Mouse (Mus musculus) hindbrain, embryonic 15.5 days (tissue): ENCODE data around the gene Ap5b1. TPM values are rescaled to one million over a fixed set of nuclear protein-coding genes. Genes with fewer than 3 reads are reported as not detected.

Source experiments
- ATAC-seq: fragments of 200-750 bp; cut with Nextera tagmentation; 2 replicates; pipeline ENCODE4 v1.8.0; 2017; ENCODE audit warnings: low read depth, moderate number of reproducible peaks, moderate TSS enrichment; ENCODE audit not compliant: low FRiP score
- H3K27ac ChIP-seq: fragments of 300-500 bp; sonication (generic); replicated peaks from 2 replicates; pipeline ENCODE4 v1.5.1; 2015; ENCODE audit warnings: mild to moderate bottlenecking, inconsistent platforms
- H3K27me3 ChIP-seq: fragments of 300-500 bp; sonication (generic); 2 replicates; pipeline ENCODE4 v1.6.1; 2015; ENCODE audit warnings: control low read depth, inconsistent platforms
- H3K36me3 ChIP-seq: fragments of 300-500 bp; sonication (generic); 2 replicates; pipeline ENCODE4 v1.6.1; 2015; ENCODE audit warnings: control low read depth, inconsistent platforms
- H3K4me1 ChIP-seq: fragments of 300-500 bp; sonication (generic); replicated peaks from 2 replicates; pipeline ENCODE4 v1.6.1; 2015; ENCODE audit warnings: control low read depth, inconsistent platforms
- H3K4me2 ChIP-seq: fragments of 300-500 bp; sonication (generic); 2 replicates; pipeline ENCODE4 v1.6.1; 2015; ENCODE audit warnings: moderate library complexity, mild to moderate bottlenecking, inconsistent platforms
- H3K4me3 ChIP-seq: fragments of 300-500 bp; sonication (generic); 2 replicates; pipeline ENCODE4 v1.5.1; 2015; ENCODE audit warnings: mild to moderate bottlenecking, inconsistent platforms
- H3K9ac ChIP-seq: fragments of 300-500 bp; sonication (generic); 2 replicates; pipeline ENCODE4 v1.6.1; 2015; ENCODE audit warnings: inconsistent platforms
- H3K9me3 ChIP-seq: fragments of 300-500 bp; sonication (generic); 2 replicates; pipeline ENCODE4 v1.6.1; 2016; ENCODE audit warnings: control low read depth, inconsistent platforms
- WGBS: fragments of 180-500 bp; shearing (Covaris S2); methylation state at CpG from one replicate; pipeline ENCODE4 v1.1.7; 2015; 5-methylcytosine and 5-hydroxymethylcytosine counted together
- polyA plus RNA-seq: library from polyadenylated mRNA; unstranded; fragments of >200 nt; fragmentation: Nextera tagmentation; extraction: Ambion mirVana; gene quantifications from 2 replicates; pipeline ENCODE4 v1.2.1, GENCODE M21; 2015

Gene Ap5b1
- polyA plus RNA-seq, 1 experiment from 2014 or later = 3.7 TPM

DNA sequence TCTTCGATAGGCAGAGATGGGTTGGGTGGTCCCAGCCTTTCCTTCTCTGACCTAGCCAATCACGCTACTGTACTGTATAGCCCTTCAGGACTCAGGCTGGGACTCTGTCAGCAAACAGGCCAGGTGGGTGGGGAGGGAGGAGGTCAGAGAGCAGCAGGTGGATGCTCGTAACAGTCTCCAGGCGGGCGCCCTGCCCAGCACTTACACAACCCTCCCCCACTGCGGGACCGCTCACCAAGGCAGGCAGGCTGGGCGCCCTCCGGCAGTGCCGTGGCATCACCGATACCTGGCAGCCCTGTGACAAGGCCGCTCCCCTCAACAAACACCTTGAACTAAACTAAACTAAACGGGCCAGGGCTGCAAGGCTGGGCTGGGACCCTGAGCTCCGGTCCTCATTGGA is 13.6 kb upstream of the Ap5b1 start:
- Histone ChIP-seq H3K27ac (no peak overlapping the region), H3K9me3 (no peaks in the 10 kb centered on the region), H3K36me3 (no peaks in the 10 kb centered on the region), H3K27me3 (peaks cover 32% of the 10 kb centered on the region), H3K9ac (no peak overlapping the region), H3K4me1 (no peaks in the 10 kb centered on the region), H3K4me3 (no peak overlapping the region), H3K4me2 (no peak overlapping the region)
- no peak for ATAC-seq
- 84% methylated on average over 14 of the region's 14 CpGs for WGBS

DNA sequence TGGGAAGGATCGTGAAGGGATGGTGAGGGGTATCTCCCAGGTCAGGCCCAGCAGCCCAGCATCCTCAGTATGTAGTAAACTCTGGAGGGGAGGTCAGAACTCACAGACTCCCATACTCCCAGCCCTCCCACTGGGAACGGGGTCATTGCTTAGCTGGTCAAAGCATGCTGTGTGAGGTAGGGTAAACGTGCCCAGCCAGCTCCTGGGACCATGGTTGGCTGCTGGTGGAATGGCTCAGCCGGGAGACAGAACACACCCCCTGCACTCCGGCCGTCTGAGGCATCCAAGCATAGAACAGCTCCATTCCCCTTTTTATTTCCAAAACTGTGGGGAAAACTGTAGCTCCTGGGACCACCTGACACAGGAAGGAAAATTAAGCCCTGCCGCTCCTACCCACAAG is 9.7 kb upstream of the Ap5b1 start:
- H3K27ac ChIP-seq = no peak overlapping the region
- H3K4me2 ChIP-seq = no peak overlapping the region
- H3K4me3 ChIP-seq = no peak overlapping the region
- no peak overlapping the region for H3K9ac ChIP-seq
- ATAC-seq = no peak
- no peaks in the 10 kb centered on the region for H3K9me3 ChIP-seq
- peaks cover 17% of the 10 kb centered on the region for H3K4me1 ChIP-seq
- peaks cover 72% of the 10 kb centered on the region for H3K27me3 ChIP-seq
- no peaks in the 10 kb centered on the region for H3K36me3 ChIP-seq
- 45% methylated on average over 7 of the region's 7 CpGs for WGBS

DNA sequence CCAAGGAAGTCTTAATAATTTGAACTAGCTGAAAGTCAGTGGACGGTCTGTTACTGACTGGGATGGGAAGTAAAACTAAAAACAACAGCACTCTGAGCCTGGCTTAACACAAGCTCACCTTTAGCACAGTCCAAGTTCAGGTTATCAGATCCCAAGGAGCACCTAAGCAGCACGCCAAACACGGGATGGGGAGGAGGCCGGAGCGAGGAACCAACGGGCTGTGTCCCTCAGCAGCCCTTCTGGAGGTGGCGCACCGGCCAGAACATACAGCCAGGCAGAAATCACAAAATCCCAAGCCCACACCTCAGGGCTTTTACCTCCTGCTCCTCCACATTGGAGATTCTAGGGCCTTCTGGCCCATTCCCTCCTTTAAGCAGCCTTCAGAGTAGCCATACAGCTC is 9.1 kb upstream of the Ap5b1 start:
- no peak for ATAC-seq
- Histone ChIP-seq H3K9me3 (no peaks in the 10 kb centered on the region), H3K4me1 (peaks cover 17% of the 10 kb centered on the region), H3K27ac (no peak overlapping the region), H3K9ac (no peak overlapping the region), H3K4me3 (no peak overlapping the region), H3K36me3 (no peaks in the 10 kb centered on the region), H3K27me3 (peaks cover 78% of the 10 kb centered on the region), H3K4me2 (no peak overlapping the region)
- 67% methylated on average over 8 of the region's 8 CpGs for WGBS

DNA sequence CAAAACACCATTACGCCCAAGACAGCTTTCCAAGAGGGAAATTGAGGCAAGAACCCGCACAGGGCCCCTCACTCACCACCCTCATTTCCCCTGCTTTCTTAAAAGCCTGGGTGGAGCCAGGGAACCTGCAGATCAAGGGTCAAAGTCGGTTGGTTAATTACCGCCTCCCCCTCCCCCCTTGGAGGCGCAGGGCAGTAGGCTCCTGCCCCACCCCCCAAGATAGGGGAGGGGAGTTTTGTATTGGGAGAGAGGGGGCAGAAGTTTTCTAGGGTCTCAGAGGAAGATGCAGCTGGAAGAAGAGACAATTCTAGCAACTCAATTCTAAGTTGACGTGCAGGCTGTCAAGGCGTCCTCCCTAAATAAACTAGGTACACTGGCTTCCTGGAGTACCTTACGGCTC is 8.6 kb upstream of the Ap5b1 start:
- WGBS = 16% methylated on average over 8 of the region's 8 CpGs
- H3K4me3 ChIP-seq = no peak overlapping the region
- ATAC-seq = no peak
- no peak overlapping the region for H3K4me2 ChIP-seq
- H3K27ac ChIP-seq = no peak overlapping the region
- H3K9me3 ChIP-seq = no peaks in the 10 kb centered on the region
- peaks cover 17% of the 10 kb centered on the region for H3K4me1 ChIP-seq
- H3K27me3 ChIP-seq = peaks cover 83% of the 10 kb centered on the region
- H3K9ac ChIP-seq = no peak overlapping the region
- no peaks in the 10 kb centered on the region for H3K36me3 ChIP-seq

DNA sequence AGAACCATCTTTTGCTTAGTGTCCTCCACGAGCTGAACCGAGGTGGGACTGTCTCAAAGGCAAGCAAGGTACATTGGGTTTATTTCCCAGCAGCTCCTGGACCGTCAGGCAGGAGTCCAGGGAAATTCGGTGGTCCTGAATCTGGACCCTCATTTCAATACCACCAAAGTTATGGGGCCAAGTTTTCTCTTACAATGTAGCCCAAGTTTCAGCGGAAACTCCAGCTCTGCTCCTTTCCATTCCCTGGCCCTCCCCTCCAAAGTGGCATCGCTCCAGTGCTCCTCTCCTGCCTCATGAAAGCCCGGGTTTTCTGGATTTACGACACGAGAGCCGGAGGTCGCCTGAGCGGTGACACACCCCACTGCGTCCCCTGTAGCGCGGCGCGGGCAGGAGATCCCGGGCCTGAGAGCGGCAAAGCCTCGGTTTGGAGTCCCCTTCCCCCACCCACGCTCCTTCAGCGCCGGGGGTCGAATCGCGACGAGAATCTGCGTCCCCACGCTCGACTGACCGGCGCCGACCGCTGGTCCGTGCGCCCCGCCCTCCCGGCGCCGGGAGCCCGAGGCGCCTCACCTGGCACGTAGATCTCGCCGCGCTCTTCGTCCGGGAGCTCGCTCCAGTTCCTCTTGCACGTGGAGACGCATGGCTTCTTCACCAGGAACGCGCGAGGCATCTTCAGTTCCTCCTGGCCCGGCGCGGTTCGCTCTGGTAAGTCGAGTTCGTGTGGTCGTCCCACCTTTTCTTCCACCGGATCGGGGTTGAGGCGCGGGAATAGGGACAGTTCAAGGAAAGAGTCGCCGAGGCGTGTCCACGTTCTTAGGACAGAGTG is 8.0 kb upstream of the Ap5b1 start:
- no peaks in the 10 kb centered on the region for H3K36me3 ChIP-seq
- under 1% methylated on average over 69 of the region's 69 CpGs for WGBS
- no peaks in the 10 kb centered on the region for H3K9me3 ChIP-seq
- peak overlapping the region; percentile 42 for H3K4me3 ChIP-seq
- H3K9ac ChIP-seq = peak overlapping the region; percentile 2; the same call in 1 of the 2 replicates
- H3K4me2 ChIP-seq = peak overlapping the region; percentile 88
- no peak overlapping the region for H3K27ac ChIP-seq
- peaks cover 89% of the 10 kb centered on the region for H3K27me3 ChIP-seq
- ATAC-seq = no peak
- peaks cover 17% of the 10 kb centered on the region for H3K4me1 ChIP-seq

DNA sequence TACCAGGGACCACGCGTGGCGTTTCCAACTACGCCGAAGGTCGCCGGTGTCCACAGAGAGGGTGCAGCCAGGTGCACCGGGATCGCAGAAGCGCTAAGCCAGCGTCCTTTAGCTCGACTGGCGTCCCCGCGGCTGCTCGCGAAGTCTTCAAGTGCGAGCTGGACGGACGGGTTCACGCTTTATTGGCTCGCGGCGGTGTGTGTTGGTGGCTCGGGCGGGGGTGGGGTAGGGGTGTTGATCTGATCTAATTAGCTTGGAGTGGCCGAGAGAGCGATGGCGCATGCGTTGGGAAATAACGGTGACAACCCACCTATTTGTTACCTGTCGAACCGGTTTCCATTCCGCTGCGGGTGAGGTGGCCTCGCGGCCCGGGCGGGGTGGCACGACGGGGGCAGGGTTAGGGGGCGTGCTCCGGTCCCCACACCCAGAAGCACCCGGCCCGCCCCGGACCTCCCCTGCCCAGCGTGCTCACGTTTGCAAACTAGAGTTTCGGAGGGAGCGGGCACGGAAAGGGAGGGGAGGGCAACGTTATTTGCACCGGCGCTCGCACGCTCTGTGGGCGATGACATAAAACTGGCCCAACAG is 7.3 kb upstream of the Ap5b1 start, which contains the start of gene Ovol1:
Gene Ovol1 (minus strand): TSS at position 190 of the 585 bp plus-strand sequence.
- under 1% methylated on average over 57 of the region's 57 CpGs for WGBS
- peaks cover 17% of the 10 kb centered on the region for H3K4me1 ChIP-seq
- H3K4me2 ChIP-seq = peak within 1 kb of the TSS; percentile 88
- H3K27ac ChIP-seq = no peak within 1 kb of the TSS
- peak within 1 kb of the TSS; percentile 2; the same call in 1 of the 2 replicates for H3K9ac ChIP-seq
- no peaks in the 10 kb centered on the region for H3K36me3 ChIP-seq
- H3K4me3 ChIP-seq = peak within 1 kb of the TSS; percentile 42
- no peak for ATAC-seq
- H3K9me3 ChIP-seq = no peaks in the 10 kb centered on the region
- H3K27me3 ChIP-seq = peaks cover 90% of the 10 kb centered on the region

DNA sequence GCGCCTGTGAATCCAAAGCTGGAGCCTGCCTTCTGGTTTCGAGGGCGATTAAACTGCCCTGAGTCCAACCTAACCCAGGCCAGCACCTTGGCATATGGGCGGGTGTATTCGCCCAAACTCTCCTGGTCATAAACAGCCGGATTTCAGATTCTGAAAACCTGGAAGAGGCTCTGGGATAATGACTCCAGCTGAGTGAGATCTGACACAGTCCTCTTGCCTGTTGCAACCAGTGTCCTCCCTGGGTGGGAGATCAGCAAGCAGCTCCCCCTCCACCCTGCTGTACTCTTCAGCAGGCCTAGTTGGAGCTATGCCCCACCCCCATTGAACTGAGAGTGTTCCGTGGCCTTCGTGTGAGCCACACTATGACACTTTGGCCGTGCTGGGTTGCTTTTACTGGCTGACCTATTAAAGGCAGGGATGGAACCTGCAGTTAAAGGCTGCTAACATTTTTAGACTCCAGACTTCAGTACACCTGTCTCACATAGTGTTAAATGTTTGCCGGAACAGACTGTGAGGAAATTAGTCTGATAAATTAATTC is 6.5 kb upstream of the Ap5b1 start:
- 25% methylated on average over 10 of the region's 10 CpGs for WGBS
- Histone ChIP-seq H3K27ac (no peak overlapping the region), H3K4me2 (peak overlapping the region; percentile 88), H3K9ac (no peak overlapping the region), H3K27me3 (peaks cover 94% of the 10 kb centered on the region), H3K4me3 (peak overlapping the region; percentile 42), H3K9me3 (no peaks in the 10 kb centered on the region), H3K4me1 (peaks cover 17% of the 10 kb centered on the region), H3K36me3 (no peaks in the 10 kb centered on the region)
- no peak for ATAC-seq

DNA sequence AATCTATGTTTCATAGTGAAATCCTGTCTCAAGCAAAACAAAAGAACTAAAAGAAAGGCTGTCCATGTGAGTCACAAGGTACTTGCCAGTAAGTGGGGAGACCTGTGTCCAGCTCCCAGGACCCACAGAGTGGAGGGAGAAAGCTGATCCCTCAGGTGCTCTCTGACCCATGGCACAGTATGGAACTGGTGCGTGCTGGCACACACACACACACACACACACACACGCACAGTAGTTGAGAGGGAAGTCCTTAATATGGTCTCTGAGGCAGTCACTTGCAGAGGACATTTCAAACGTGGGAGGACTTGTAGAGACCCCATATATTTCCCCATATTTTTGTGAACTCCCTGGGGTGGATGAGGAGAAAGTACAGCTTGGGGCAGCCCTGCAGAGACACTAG is 5.9 kb upstream of the Ap5b1 start:
- Histone ChIP-seq H3K9me3 (no peaks in the 10 kb centered on the region), H3K36me3 (no peaks in the 10 kb centered on the region), H3K4me3 (no peak overlapping the region), H3K4me2 (no peak overlapping the region), H3K9ac (no peak overlapping the region), H3K27me3 (peaks cover 90% of the 10 kb centered on the region), H3K27ac (no peak overlapping the region), H3K4me1 (peaks cover 19% of the 10 kb centered on the region)
- ATAC-seq = no peak
- WGBS = 62% methylated on average over 3 of the region's 3 CpGs

DNA sequence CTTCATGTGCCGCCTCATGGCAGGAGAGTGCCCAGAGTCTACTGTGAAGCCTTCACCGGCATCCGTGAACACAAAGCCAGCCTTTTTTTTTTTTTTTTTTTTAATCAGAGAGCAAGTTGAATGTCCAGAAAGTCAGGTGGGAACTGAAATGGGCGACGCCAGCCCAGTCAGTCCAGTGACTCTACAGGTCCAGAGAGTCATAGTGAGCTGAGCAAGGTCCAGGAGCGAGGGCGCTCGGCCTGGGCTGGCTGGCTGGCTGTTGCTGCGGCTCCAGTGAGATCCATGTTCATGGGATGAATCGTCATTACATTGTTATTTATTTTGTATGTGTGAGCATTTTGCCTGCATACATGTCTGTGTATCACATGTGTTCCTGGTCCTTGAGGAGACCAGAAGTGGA is 5.0 kb upstream of the Ap5b1 start:
- peaks cover 81% of the 10 kb centered on the region for H3K27me3 ChIP-seq

DNA sequence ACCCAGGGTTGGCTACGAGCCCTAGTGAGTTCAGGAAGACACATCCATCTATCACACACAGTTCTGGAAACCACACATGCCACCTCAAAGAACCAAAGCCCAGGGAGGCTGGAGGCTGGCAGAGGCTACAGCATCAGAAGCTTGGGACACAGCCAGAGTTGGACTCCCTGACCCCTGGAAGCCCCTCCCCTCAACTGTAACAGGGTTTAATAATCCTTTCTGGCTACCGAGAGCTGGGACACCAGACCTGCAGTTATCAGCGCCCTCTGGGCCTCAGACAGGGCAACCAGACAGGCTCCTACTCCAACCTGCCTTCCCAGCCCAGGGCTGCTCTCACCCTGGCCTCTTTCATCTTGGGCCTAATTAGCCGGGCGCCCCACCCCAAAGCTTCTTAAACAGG is 1.5 kb upstream of the Ap5b1 start:
- H3K9ac ChIP-seq = no peak overlapping the region
- peaks cover 9% of the 10 kb centered on the region; the same call in 1 of the 2 replicates for H3K36me3 ChIP-seq
- H3K27me3 ChIP-seq = peaks cover 46% of the 10 kb centered on the region
- H3K4me1 ChIP-seq = peaks cover 19% of the 10 kb centered on the region
- whole genome bisulfite sequencing = 59% methylated on average over 5 of the region's 5 CpGs
- ATAC-seq = no peak
- H3K27ac ChIP-seq = no peak overlapping the region
- no peaks in the 10 kb centered on the region for H3K9me3 ChIP-seq
- no peak overlapping the region for H3K4me3 ChIP-seq
- H3K4me2 ChIP-seq = no peak overlapping the region

More for the DNA sequence above, 5.0 kb upstream of the Ap5b1 start:
- H3K4me2 ChIP-seq = no peak overlapping the region
- WGBS = 85% methylated on average over 10 of the region's 10 CpGs
- H3K9ac ChIP-seq = no peak overlapping the region
- H3K4me1 ChIP-seq = peaks cover 25% of the 10 kb centered on the region
- no peak overlapping the region for H3K4me3 ChIP-seq
- no peaks in the 10 kb centered on the region for H3K36me3 ChIP-seq
- H3K27ac ChIP-seq = no peak overlapping the region
- ATAC-seq = no peak
- H3K9me3 ChIP-seq = no peaks in the 10 kb centered on the region

DNA sequence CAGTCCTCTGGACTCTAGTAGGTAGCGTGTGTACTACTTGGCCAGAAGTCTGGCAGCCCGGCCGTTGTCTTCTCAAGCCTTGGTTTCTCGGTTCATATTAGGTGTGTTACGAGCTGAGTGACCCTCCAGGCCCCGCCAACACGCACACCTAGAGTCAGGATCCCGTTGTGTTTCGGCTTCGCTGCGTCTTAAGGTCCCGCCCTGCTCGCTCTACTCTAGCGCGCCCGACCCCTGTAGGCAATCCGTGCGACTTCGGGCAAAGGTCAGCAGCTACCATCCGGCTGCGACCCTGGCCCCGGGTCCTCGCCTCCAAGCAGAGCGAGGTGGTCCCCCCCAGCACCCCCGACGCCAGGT is 668 bp upstream of the Ap5b1 start:
- WGBS = 2% methylated on average over 26 of the region's 26 CpGs
- Histone ChIP-seq H3K27me3 (peaks cover 37% of the 10 kb centered on the region), H3K36me3 (peaks cover 12% of the 10 kb centered on the region; the same call in 1 of the 2 replicates), H3K9ac (peak overlapping the region; percentile 79), H3K27ac (peak overlapping the region; percentile 80), H3K4me1 (peaks cover 19% of the 10 kb centered on the region), H3K4me2 (peak overlapping the region; percentile 98), H3K9me3 (no peaks in the 10 kb centered on the region), H3K4me3 (peak overlapping the region; percentile 82)
- ATAC-seq = peak; percentile 54

DNA sequence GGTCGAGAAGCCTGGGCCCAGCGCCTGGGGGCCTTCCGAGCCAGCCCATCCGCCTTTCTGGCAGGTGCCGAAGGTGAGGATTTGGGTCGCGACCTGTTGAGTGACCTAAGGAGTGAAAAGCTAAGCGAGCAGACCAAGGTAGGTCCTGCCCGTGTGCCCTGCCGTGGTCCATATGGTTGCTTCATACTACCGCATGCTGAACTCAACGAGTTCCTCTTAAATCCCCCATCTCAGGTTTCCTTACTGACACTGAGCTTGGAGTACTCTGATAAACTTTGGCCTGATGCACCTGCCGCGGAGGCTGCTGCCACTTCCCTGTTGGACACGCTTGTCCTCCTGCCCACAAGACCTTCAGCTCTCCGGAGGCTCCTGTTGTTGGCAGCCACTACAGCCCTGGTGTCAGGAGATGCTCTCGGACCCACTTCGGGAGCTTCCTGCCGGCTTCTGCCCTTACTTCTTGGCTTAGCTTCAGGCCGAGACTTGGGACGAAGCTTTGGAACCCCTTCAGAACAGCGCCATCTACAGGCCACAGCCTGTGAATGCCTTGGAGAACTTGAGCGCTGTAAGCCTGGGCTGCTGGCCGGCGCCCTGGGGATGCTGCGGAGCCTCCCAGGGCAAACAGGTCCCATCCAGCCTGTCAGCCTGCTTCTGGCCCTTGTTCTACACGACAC is 780 bp downstream of the Ap5b1 start:
- peak; percentile 4; the same call in 1 of the 2 replicates for ATAC-seq
- no peaks in the 10 kb centered on the region for H3K9me3 ChIP-seq
- 8% methylated on average over 27 of the region's 27 CpGs for WGBS
- H3K4me1 ChIP-seq = peaks cover 19% of the 10 kb centered on the region
- H3K4me2 ChIP-seq = peak overlapping the region; percentile 98
- peaks cover 12% of the 10 kb centered on the region; the same call in 1 of the 2 replicates for H3K36me3 ChIP-seq
- H3K27ac ChIP-seq = peak overlapping the region; percentile 80; the same call in 1 of the 2 replicates
- H3K27me3 ChIP-seq = peaks cover 23% of the 10 kb centered on the region
- H3K4me3 ChIP-seq = peak overlapping the region; percentile 82
- peak overlapping the region; percentile 79 for H3K9ac ChIP-seq
